Mouse (Mus musculus) testis, adult 2 months (tissue): Measurements from ENCODE around the gene Gpx4. TPM values are rescaled to one million over a fixed set of nuclear protein-coding genes. Genes with fewer than 3 reads are reported as not detected.

Source experiments
- H3K27ac ChIP-seq: fragments of 200-500 bp; 2 replicates; pipeline ENCODE4 v1.5.1; 2012; ENCODE audit warnings: low read depth, low read length; ENCODE audit not compliant: control insufficient read depth, insufficient read depth
- H3K27me3 ChIP-seq: fragments of 200-500 bp; 2 replicates; pipeline ENCODE4 v1.6.1; 2012; ENCODE audit warnings: mild to moderate bottlenecking, low read length, moderate library complexity; ENCODE audit not compliant: control insufficient read depth, insufficient read depth
- H3K36me3 ChIP-seq: fragments of 200-500 bp; 2 replicates; pipeline ENCODE4 v1.6.1; 2012; ENCODE audit warnings: mild to moderate bottlenecking, low read length; ENCODE audit not compliant: control insufficient read depth, insufficient read depth
- H3K4me1 ChIP-seq: fragments of 200-500 bp; 2 replicates; pipeline ENCODE4 v1.6.1; 2012; ENCODE audit warnings: low read length; ENCODE audit not compliant: control insufficient read depth, insufficient read depth
- H3K4me3 ChIP-seq: fragments of 200-500 bp; 2 replicates; pipeline ENCODE4 v1.5.1; 2012; ENCODE audit warnings: low read depth, mild to moderate bottlenecking, low read length, moderate library complexity, mixed read lengths; ENCODE audit not compliant: control insufficient read depth
- CTCF ChIP-seq: fragments of 200-500 bp; IDR thresholded peaks from 2 replicates; pipeline ENCODE4 v1.5.1; 2012; ENCODE audit warnings: low read depth, mild to moderate bottlenecking, inconsistent platforms, low read length, moderate library complexity; ENCODE audit not compliant: control insufficient read depth, insufficient read depth, insufficient replicate concordance
- POLR2A ChIP-seq: fragments of 200-500 bp; IDR thresholded peaks from 2 replicates; pipeline ENCODE4 v1.6.1; 2012; ENCODE audit warnings: low read depth, mild to moderate bottlenecking, inconsistent platforms, low read length, moderate library complexity; ENCODE audit not compliant: control insufficient read depth
- polyA plus RNA-seq: library from polyadenylated mRNA; depleted of rRNA; stranded (reverse); fragments of >200 nt; gene quantifications from 2 replicates; pipeline ENCODE4 v1.2.3, GENCODE M21; 2012

Gpx4 gene
- polyA plus RNA-seq, 1 experiment = 3,516 TPM

DNA sequence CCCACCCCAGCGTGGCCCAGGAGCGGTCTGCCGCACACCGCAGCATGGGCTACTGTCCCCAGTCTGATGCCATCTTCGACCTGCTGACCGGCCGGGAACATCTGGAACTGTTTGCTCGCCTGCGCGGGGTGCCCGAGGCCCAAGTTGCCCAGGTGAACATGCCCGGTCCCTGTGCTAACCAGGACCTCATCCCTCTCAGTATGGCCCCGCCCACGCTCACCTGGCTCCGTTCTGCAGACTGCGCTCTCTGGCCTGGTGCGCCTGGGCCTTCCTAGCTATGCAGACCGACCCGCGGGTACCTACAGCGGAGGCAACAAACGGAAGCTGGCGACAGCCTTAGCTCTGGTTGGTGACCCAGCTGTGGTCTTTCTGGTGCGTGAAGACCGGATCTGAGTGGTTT lies 33.4 kb upstream of the Gpx4 start:
- Histone ChIP-seq H3K27me3 (no peaks in the 10 kb centered on the region), H3K4me1 (no peaks in the 10 kb centered on the region), H3K4me3 (no peak overlapping the region), H3K36me3 (no peaks in the 10 kb centered on the region), H3K27ac (no peak overlapping the region)
- TF ChIP-seq POLR2A (no peak), CTCF (no peak)

DNA sequence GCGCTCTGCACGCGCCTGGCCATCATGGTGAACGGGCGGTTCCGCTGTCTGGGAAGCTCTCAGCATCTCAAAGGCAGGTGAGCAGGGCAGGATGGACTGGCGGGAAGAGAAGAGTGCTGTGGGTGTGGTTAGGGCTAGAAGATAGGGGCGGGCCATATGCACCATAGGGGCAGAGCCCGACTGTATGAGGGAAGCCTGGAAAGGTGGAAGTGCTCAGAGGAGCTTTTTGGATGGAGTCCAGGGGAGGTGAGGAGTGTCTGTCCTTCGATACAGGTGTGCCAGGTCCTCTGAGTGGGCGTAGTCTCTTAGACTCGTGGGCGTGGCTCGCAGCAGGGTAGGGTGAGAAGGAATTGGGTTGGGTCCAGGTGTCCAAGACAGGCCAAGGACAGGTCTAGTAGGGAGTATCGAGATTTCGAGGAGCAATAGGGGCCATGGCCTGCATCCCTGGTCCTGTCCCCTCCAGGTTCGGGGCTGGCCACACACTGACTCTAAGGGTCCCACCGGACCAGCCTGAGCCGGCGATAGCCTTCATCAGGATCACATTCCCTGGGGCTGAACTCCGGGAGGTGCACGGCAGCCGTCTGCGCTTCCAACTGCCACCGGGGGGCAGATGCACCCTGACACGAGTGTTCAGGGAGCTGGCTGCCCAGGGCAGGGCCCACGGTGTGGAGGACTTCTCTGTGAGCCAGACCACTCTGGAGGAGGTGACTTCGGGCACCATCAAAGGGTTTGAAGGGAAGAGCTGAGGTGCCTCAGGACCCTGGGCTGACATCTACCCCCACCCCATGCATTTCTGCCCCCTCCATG lies 32.3 kb upstream of the Gpx4 start:
- H3K4me3 ChIP-seq = no peak overlapping the region
- no peak overlapping the region for H3K27ac ChIP-seq
- no peaks in the 10 kb centered on the region for H3K36me3 ChIP-seq
- no peaks in the 10 kb centered on the region for H3K4me1 ChIP-seq
- no peak for TF ChIP-seq POLR2A
- TF ChIP-seq CTCF = 0 out of 2 replicates have a peak, but pooled peaks have one; percentile 2
- no peaks in the 10 kb centered on the region for H3K27me3 ChIP-seq

DNA sequence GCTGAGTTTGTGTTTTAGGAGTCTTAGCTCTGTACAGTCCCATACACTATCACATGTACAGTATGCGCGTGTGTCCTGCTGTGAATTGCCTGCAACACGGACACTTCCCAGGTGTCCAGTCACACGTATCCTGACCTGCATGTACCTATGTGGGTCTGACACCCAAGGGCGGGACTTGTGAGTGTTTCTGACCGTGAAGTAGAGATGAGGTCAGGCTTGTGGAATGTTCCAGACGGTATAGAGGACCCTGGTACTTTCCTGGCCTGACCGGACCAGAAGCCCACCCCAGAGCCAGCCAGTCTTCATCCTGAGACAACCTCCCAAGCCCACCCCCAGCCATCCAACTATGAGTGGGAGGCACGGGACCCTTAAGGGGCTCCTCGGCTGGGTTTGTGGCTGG lies 31.4 kb upstream of the Gpx4 start:
- no peak overlapping the region for H3K27ac ChIP-seq
- no peak for TF ChIP-seq POLR2A
- no peak for TF ChIP-seq CTCF
- H3K36me3 ChIP-seq = no peaks in the 10 kb centered on the region
- no peak overlapping the region for H3K4me3 ChIP-seq
- no peaks in the 10 kb centered on the region for H3K4me1 ChIP-seq
- no peaks in the 10 kb centered on the region for H3K27me3 ChIP-seq

DNA sequence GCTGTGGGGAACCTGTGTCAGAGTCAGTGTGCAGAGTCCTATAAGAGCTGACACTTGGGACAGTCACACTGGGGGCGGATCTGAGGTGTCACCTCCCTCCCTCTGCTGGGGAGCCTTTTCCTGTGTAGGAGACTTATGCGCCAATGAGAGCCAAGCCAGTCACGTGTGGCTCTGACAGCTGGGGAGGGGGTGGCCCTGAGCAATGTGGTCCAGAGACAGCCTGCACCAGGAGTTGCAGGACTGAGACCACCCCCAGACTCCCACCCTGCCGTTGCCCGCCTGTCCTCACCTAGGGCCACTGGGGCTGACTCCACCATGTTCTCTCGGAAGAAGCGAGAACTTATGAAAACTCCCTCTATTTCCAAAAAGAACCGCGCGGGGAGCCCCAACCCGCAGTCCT lies 30.5 kb upstream of the Gpx4 start, which contains the start of gene Arhgap45:
TSS of gene Arhgap45 (plus strand) at position 143 of the 400 bp plus-strand sequence.
- Histone ChIP-seq H3K4me1 (peaks cover 2% of the 10 kb centered on the region; the same call in 1 of the 2 replicates), H3K27ac (no peak within 1 kb of the TSS), H3K36me3 (no peaks in the 10 kb centered on the region), H3K27me3 (no peaks in the 10 kb centered on the region), H3K4me3 (no peak within 1 kb of the TSS)
- TF ChIP-seq POLR2A (no peak), CTCF (no peak)

DNA sequence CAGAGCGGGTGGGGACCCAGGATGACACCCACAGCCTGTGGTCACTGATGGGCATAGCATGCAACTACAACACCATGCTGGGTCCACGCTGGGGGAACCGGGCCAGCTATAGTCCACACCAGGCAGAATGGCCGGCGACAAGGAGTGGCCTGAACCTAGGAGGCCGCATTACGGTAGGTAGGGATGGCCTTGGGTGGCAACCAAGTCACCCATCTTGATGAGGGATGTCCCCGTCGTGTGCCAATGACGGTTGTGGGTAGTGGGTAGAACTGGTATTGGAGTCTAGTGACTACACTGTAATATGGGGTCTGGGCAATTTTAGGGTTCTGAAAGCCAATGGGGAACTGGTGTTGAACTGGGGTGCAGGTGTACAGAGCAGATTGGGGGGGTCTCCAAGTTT lies 30.0 kb upstream of the Gpx4 start:
- no peak overlapping the region for H3K4me3 ChIP-seq
- H3K36me3 ChIP-seq = no peaks in the 10 kb centered on the region
- H3K4me1 ChIP-seq = peaks cover 2% of the 10 kb centered on the region; the same call in 1 of the 2 replicates
- no peak overlapping the region for H3K27ac ChIP-seq
- TF ChIP-seq CTCF (no peak), POLR2A (no peak)
- no peaks in the 10 kb centered on the region for H3K27me3 ChIP-seq

DNA sequence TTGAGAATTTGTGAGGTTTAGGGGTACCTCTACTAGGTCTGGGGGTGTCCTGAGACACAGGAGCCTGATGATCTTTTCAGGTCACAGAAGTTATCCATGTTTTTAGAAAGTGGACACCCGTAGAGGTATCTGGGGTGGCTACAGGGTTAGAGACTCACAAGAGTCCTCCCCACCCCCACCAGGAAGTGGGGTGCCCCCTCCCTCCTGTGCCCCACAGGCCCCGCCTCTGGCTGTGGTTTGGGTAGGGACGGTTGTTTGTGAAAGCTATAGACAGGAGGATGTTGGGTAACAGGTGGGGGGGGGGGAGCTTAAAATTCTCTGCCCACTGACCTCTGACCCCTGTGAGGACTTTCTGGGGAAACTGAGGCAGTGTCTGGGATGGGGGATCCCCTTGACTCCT lies 29.6 kb upstream of the Gpx4 start:
- TF ChIP-seq POLR2A (no peak), CTCF (no peak)
- Histone ChIP-seq H3K36me3 (no peaks in the 10 kb centered on the region), H3K27me3 (no peaks in the 10 kb centered on the region), H3K27ac (no peak overlapping the region), H3K4me1 (peaks cover 2% of the 10 kb centered on the region; the same call in 1 of the 2 replicates), H3K4me3 (no peak overlapping the region)

DNA sequence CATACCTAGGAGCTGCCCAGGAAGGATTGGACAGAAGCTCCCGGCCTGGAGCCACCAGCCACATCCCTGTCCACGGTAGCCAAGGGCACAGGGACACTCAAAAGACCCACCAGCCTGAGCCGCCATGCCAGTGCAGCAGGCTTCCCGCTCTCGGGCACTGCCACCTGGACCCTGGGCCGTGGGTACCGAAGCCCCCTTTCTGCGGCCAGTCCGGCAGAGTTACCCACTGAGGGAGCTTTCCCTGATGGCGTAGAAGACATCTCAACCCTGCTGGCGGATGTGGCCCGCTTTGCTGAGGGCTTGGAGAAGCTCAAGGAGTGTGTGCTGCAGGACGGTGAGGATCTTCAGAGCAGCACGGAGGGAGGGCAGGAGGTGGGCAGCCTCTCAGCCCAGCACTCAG lies 29.2 kb upstream of the Gpx4 start:
- no peak for TF ChIP-seq POLR2A
- TF ChIP-seq CTCF = no peak
- H3K4me3 ChIP-seq = no peak overlapping the region
- no peak overlapping the region for H3K27ac ChIP-seq
- H3K4me1 ChIP-seq = peaks cover 2% of the 10 kb centered on the region; the same call in 1 of the 2 replicates
- no peaks in the 10 kb centered on the region for H3K27me3 ChIP-seq
- H3K36me3 ChIP-seq = no peaks in the 10 kb centered on the region
